Mouse (Mus musculus) heart, embryonic 11.5 days (tissue): ENCODE measurements around the gene Esm1. TPM values are rescaled to one million over a fixed set of nuclear protein-coding genes. Genes with fewer than 3 reads are reported as not detected.

Experiments used
- ATAC-seq: fragments of 200-750 bp; cut with Nextera tagmentation; replicated peaks from 2 replicates; pipeline ENCODE4 v1.8.0; 2017; ENCODE audit warnings: moderate library complexity; ENCODE audit not compliant: insufficient number of reproducible peaks, low FRiP score, low TSS enrichment
- H3K27ac ChIP-seq: fragments of 300-500 bp; sonication (generic); 2 replicates; pipeline ENCODE4 v1.5.1; 2014; ENCODE audit warnings: mild to moderate bottlenecking, low read depth, low read length
- H3K27me3 ChIP-seq: fragments of 300-500 bp; sonication (generic); 2 replicates; pipeline ENCODE4 v1.6.1; 2014; ENCODE audit warnings: mild to moderate bottlenecking, low read length, mixed read lengths; ENCODE audit not compliant: control insufficient read depth, insufficient read depth
- H3K36me3 ChIP-seq: fragments of 300-500 bp; sonication (generic); 2 replicates; pipeline ENCODE4 v1.6.1; 2014; ENCODE audit warnings: mild to moderate bottlenecking, low read length, moderate library complexity, mixed read lengths; ENCODE audit not compliant: control insufficient read depth, insufficient read depth
- H3K4me1 ChIP-seq: fragments of 300-500 bp; sonication (generic); 2 replicates; pipeline ENCODE4 v1.6.1; 2014; ENCODE audit warnings: low read length; ENCODE audit not compliant: control insufficient read depth, insufficient read depth
- H3K4me2 ChIP-seq: fragments of 300-500 bp; sonication (generic); 2 replicates; pipeline ENCODE4 v1.6.1; 2014; ENCODE audit warnings: mild to moderate bottlenecking, moderate library complexity
- H3K4me3 ChIP-seq: fragments of 300-500 bp; sonication (generic); 2 replicates; pipeline ENCODE4 v1.5.1; 2014; ENCODE audit warnings: low read depth, low read length
- H3K9ac ChIP-seq: fragments of 300-500 bp; sonication (generic); 2 replicates; pipeline ENCODE4 v1.6.1; 2014; ENCODE audit warnings: mild to moderate bottlenecking, low read depth, low read length, moderate library complexity
- H3K9me3 ChIP-seq: fragments of 300-500 bp; sonication (generic); replicated peaks from 2 replicates; pipeline ENCODE4 v1.6.1; 2016; ENCODE audit warnings: low read length; ENCODE audit not compliant: control insufficient read depth
- WGBS: fragments of 180-500 bp; shearing (Covaris S2); extraction: QIAGEN DNeasy Blood & Tissue Kit; methylation state at CpG from one replicate; pipeline ENCODE4 v1.1.7; 2014; ENCODE audit not compliant: insufficient replicate concordance; 5-methylcytosine and 5-hydroxymethylcytosine counted together
- polyA plus RNA-seq: library from polyadenylated mRNA; unstranded; fragments of >200 nt; fragmentation: Nextera tagmentation; extraction: Ambion mirVana; gene quantifications from 2 replicates; pipeline ENCODE4 v1.2.1, GENCODE M21; 2014

Esm1 gene
- polyA plus RNA-seq, 1 experiment from 2014 or later, result 0.90 TPM

GRCm38 (mm10) chr13:113213865-113214264 is 4.4 kb downstream of the Esm1 start:
- WGBS, result 98% methylated on average over 3 of the region's 3 CpGs
- Histone ChIP-seq H3K9ac (no peak overlapping the region), H3K4me3 (no peak overlapping the region), H3K36me3 (no peaks in the 10 kb centered on the region), H3K9me3 (no peaks in the 10 kb centered on the region), H3K4me1 (peaks cover 8% of the 10 kb centered on the region), H3K4me2 (no peak overlapping the region), H3K27me3 (no peaks in the 10 kb centered on the region), H3K27ac (no peak overlapping the region)
- no peak for ATAC-seq

- H3K9me3 ChIP-seq, result no peaks in the 10 kb centered on the region
- no peak for ATAC-seq
- H3K27ac ChIP-seq, result no peak overlapping the region
- no peak overlapping the region for H3K4me2 ChIP-seq
- peaks cover 9% of the 10 kb centered on the region; the same call in 1 of the 2 replicates for H3K4me1 ChIP-seq
- H3K36me3 ChIP-seq, result no peaks in the 10 kb centered on the region
- H3K27me3 ChIP-seq, result no peaks in the 10 kb centered on the region
- H3K9ac ChIP-seq, result no peak overlapping the region
- H3K4me3 ChIP-seq, result no peak overlapping the region
- WGBS, result 45% methylated on average over 6 of the region's 6 CpGs
Measured at GRCm38 (mm10) chr13:113221851-113222250, 12.4 kb downstream of the Esm1 start.

GRCm38 (mm10) chr13:113224105-113224504 is 14.6 kb downstream of the Esm1 start:
- Histone ChIP-seq H3K9me3 (no peaks in the 10 kb centered on the region), H3K36me3 (no peaks in the 10 kb centered on the region), H3K9ac (peak overlapping the region; percentile 56; the same call in 1 of the 2 replicates), H3K4me1 (peaks cover 9% of the 10 kb centered on the region; the same call in 1 of the 2 replicates), H3K4me2 (peak overlapping the region; percentile 62), H3K27me3 (no peaks in the 10 kb centered on the region), H3K27ac (peak overlapping the region; percentile 64), H3K4me3 (peak overlapping the region; percentile 18; the same call in 1 of the 2 replicates)
- peak; percentile 46; the same call in 1 of the 2 replicates for ATAC-seq
- WGBS, result 25% methylated on average over 2 of the region's 2 CpGs

- WGBS, result 59% methylated on average over 7 of the region's 7 CpGs
- no peaks in the 10 kb centered on the region for H3K9me3 ChIP-seq
Measured at GRCm38 (mm10) chr13:113225811-113226210, 16.4 kb downstream of the Esm1 start, which contains the start of gene Gzmk. Gene Gzmk (minus strand): TSS chr13:113225908.

GRCm38 (mm10) chr13:113227076-113227475 is 17.6 kb downstream of the Esm1 start:
- Histone ChIP-seq H3K36me3 (no peaks in the 10 kb centered on the region), H3K9ac (no peak overlapping the region), H3K4me3 (no peak overlapping the region), H3K27me3 (no peaks in the 10 kb centered on the region), H3K4me2 (no peak overlapping the region), H3K9me3 (no peaks in the 10 kb centered on the region), H3K4me1 (peaks cover 9% of the 10 kb centered on the region; the same call in 1 of the 2 replicates), H3K27ac (no peak overlapping the region)
- WGBS, result 69% methylated on average over 4 of the region's 4 CpGs
- no peak for ATAC-seq

More at GRCm38 (mm10) chr13:113225811-113226210, 16.4 kb downstream of the Esm1 start, which contains the start of gene Gzmk:
- peaks cover 9% of the 10 kb centered on the region; the same call in 1 of the 2 replicates for H3K4me1 ChIP-seq
- H3K27ac ChIP-seq, result no peak within 1 kb of the TSS
- no peak within 1 kb of the TSS for H3K4me2 ChIP-seq
- H3K4me3 ChIP-seq, result no peak within 1 kb of the TSS
- no peak within 1 kb of the TSS for H3K9ac ChIP-seq
- no peaks in the 10 kb centered on the region for H3K27me3 ChIP-seq
- ATAC-seq, result no peak
- no peaks in the 10 kb centered on the region for H3K36me3 ChIP-seq

- ATAC-seq, result no peak
- Histone ChIP-seq H3K9me3 (no peaks in the 10 kb centered on the region), H3K36me3 (no peaks in the 10 kb centered on the region), H3K4me1 (peaks cover 3% of the 10 kb centered on the region; the same call in 1 of the 2 replicates), H3K27ac (no peak overlapping the region), H3K9ac (no peak overlapping the region), H3K4me2 (no peak overlapping the region), H3K27me3 (no peaks in the 10 kb centered on the region), H3K4me3 (no peak overlapping the region)
- 82% methylated on average over 17 of the region's 17 CpGs for WGBS
Measured at GRCm38 (mm10) chr13:113227666-113228463, 18.4 kb downstream of the Esm1 start.

- H3K27me3 ChIP-seq, result no peaks in the 10 kb centered on the region
- H3K36me3 ChIP-seq, result no peaks in the 10 kb centered on the region
- no peaks in the 10 kb centered on the region for H3K4me1 ChIP-seq
- H3K27ac ChIP-seq, result no peak overlapping the region
- no peak overlapping the region for H3K4me2 ChIP-seq
- ATAC-seq, result no peak
- no peaks in the 10 kb centered on the region for H3K9me3 ChIP-seq
- no peak overlapping the region for H3K4me3 ChIP-seq
- no peak overlapping the region for H3K9ac ChIP-seq
- 46% methylated on average over 6 of the region's 6 CpGs for WGBS
Measured at GRCm38 (mm10) chr13:113242129-113242528, 32.7 kb downstream of the Esm1 start.

- Histone ChIP-seq H3K4me2 (no peak overlapping the region), H3K9ac (no peak overlapping the region), H3K27me3 (no peaks in the 10 kb centered on the region), H3K36me3 (no peaks in the 10 kb centered on the region), H3K4me3 (no peak overlapping the region), H3K27ac (no peak overlapping the region), H3K4me1 (no peaks in the 10 kb centered on the region), H3K9me3 (no peaks in the 10 kb centered on the region)
- whole genome bisulfite sequencing, result 75% methylated on average over 8 of the region's 8 CpGs
- ATAC-seq, result no peak
Measured at GRCm38 (mm10) chr13:113245025-113245424, 35.6 kb downstream of the Esm1 start.
